ENCODE assay signal across 10 mouse cellular contexts in the genomic region with DNA sequence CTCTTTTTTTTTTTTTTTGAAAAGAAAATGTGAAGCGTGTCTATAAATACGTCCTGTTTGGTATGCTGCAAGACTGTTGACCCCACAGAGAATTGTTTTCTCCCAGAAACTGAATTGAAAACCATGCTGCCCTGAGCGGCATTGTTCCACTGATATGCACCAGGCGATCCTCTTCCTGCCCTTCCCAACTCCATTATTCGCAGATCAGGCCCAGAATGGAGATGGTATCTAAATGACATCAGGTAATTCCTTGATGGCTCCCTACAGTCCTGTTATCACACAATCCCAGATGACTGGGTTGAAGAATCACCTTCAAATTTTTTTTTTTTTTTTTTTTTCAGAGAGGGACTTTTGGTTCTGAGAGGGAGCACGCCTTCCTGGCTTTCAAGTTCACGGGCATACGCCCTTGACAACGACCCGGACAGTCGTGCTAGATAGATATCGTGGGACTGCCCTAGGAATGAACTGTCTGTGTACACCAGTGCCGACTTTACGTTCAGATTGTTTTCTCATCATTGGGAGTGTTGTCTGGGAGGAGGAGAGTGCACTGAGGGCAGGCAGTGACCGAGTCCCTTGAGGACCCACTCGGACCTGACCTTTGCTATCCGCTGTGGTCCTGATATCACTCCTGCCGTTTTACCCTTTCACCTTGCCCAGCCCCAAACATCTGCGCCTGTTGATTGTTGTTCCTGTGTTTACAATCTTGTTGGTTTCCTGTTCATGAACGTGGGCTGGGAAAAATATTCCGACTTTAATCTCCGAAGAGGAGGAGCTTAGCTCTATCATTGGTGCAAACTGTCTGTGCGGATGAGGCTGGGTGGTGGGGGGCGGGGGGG. TPM values are rescaled to one million over a fixed set of nuclear protein-coding genes. Genes with fewer than 3 reads are reported as not detected.
DNase-seq lines count a peak whose midpoint lies in the region; ATAC-seq and TF ChIP-seq lines count a peak whose summit lies in the region.
"Had no signal": no experiment of that assay in that cellular context is flagged by ENCODE, and none has a peak within 500 bp of the region (broad histone marks: within the 10 kb centered on the region; RNA-seq: fewer than 3 reads in every experiment).

No protein-coding gene starts in this region.

- DNase-seq in ES-CJ7 (ENCODE audit: low read depth, low spot score): peak; percentile 27
- peak; percentile 49 to 83 for DNase-seq in heart, adult 18-20 months
- peak; percentile 26 for DNase-seq in heart, postnatal 4 days
- no peak for DNase-seq in thymus, adult 18-20 months
- DNase-seq in spleen, postnatal 4 days (ENCODE audit: low spot score in 2 of 2): no peak
- DNase-seq: adrenal gland, postnatal 25 days; cerebellum, adult 11 months had no signal

- WGBS in intestine, embryonic 15.5 days: 57% methylated on average over 24 of the region's 24 CpGs
- WGBS in intestine, postnatal 0 days: 49% methylated on average over 24 of the region's 24 CpGs

- H3K36me3 ChIP-seq in intestine, embryonic 15.5 days: no peaks in the 10 kb centered on the region
- no peaks in the 10 kb centered on the region for H3K36me3 ChIP-seq in intestine, postnatal 0 days (ENCODE audit: control insufficient read depth, insufficient read depth)

- no peaks in the 10 kb centered on the region for H3K27me3 ChIP-seq in intestine, embryonic 15.5 days (replicated peaks)
- peaks cover 10% of the 10 kb centered on the region; the same call in 1 of the 2 replicates for H3K27me3 ChIP-seq in intestine, postnatal 0 days (replicated peaks; ENCODE audit: control insufficient read depth, insufficient read depth, low read length)

- H3K4me2 ChIP-seq in intestine, embryonic 15.5 days (replicated peaks): 0 out of 2 replicates have a peak overlapping the region, but pooled peaks have one; percentile 24
- no peak overlapping the region for H3K4me2 ChIP-seq in intestine, postnatal 0 days (replicated peaks; ENCODE audit: low read depth)

- no peak overlapping the region for H3K4me3 ChIP-seq in intestine, embryonic 15.5 days (replicated peaks)
- H3K4me3 ChIP-seq in intestine, postnatal 0 days (ENCODE audit: low read depth, low read length): no peak overlapping the region

- H3K4me1 ChIP-seq in intestine, embryonic 15.5 days (replicated peaks): peaks cover 4% of the 10 kb centered on the region; the same call in 1 of the 2 replicates
- H3K4me1 ChIP-seq in intestine, postnatal 0 days (replicated peaks; ENCODE audit: control insufficient read depth, insufficient read depth, low read length): 0 out of 2 replicates have a peak, but pooled peaks cover 4% of the 10 kb centered on the region

- TF ChIP-seq CTCF in intestine, postnatal 0 days (IDR thresholded peaks at IDR 0.05; ENCODE audit: low read depth): no peak

- H3K27ac ChIP-seq in intestine, embryonic 15.5 days: no peak overlapping the region
- H3K27ac ChIP-seq in intestine, postnatal 0 days (ENCODE audit: low read depth, low read length): no peak overlapping the region

- no peak overlapping the region for H3K9ac ChIP-seq in intestine, embryonic 15.5 days
- H3K9ac ChIP-seq in intestine, postnatal 0 days (ENCODE audit: low read depth, low read length): no peak overlapping the region

- no peak for ATAC-seq in intestine, embryonic 15.5 days
- no peak for ATAC-seq in intestine, postnatal 0 days
- ATAC-seq: CD4-positive, CD25-positive, alpha-beta regulatory T cell, adult 4 months had no signal

- H3K9me3 ChIP-seq in intestine, embryonic 15.5 days: no peaks in the 10 kb centered on the region
- H3K9me3 ChIP-seq in intestine, postnatal 0 days (ENCODE audit: control insufficient read depth): no peaks in the 10 kb centered on the region

RNA-seq across cellular contexts. Expression of a gene that starts 8.7 kb away (rescaled TPM):
- 1.5 and 1.6 TPM in 2 replicates for polyA plus RNA-seq in intestine, embryonic 15.5 days (2015; fragmentation: Nextera tagmentation; extraction: Ambion mirVana)
- 0.76 and 1.1 TPM in 2 replicates for polyA plus RNA-seq in intestine, postnatal 0 days (2015; fragmentation: Nextera tagmentation; extraction: Ambion mirVana)
- 10 to 100 TPM; 19.7 to 23.4 TPM for total RNA-seq in heart, adult 18-20 months (2021)
- 10 to 100 TPM; 20.7 TPM for total RNA-seq in heart, postnatal 4 days (2021)
- polyA plus RNA-seq: CD4-positive, CD25-positive, alpha-beta regulatory T cell, adult 4 months had no signal

Comparison
In these comparisons a context has a peak if more than half of its experiments do, and no peak if none do; other contexts are left out.
1. DNase-seq: peak in ES-CJ7 (single experiment), heart, adult 18-20 months (2 of 2) and heart, postnatal 4 days (single experiment); none in thymus, adult 18-20 months (0 of 2) and spleen, postnatal 4 days (0 of 2).